Mouse (Mus musculus) midbrain, embryonic 14.5 days (tissue): ENCODE measurements around the gene Smarcc1. TPM values are rescaled to one million over a fixed set of nuclear protein-coding genes. Genes with fewer than 3 reads are reported as not detected.
"Not testable (repeated sequence)": the region's sequence is repeated elsewhere in the genome, so short reads cannot be mapped to it uniquely, and the experiment has no call there.

Source experiments
- ATAC-seq: fragments of 200-750 bp; cut with Nextera tagmentation; 2 replicates; pipeline ENCODE4 v1.8.0; 2017; ENCODE audit warnings: moderate number of reproducible peaks, moderate library complexity; ENCODE audit not compliant: low FRiP score, low TSS enrichment
- DNase-seq: peaks from one replicate; pipeline ENCODE4 v3.0.0-alpha.2; 2015
- H3K27ac ChIP-seq: fragments of 300-500 bp; sonication (generic); replicated peaks from 2 replicates; pipeline ENCODE4 v1.5.1; 2014; ENCODE audit warnings: mild to moderate bottlenecking, low read depth, low read length, moderate library complexity
- H3K27me3 ChIP-seq: fragments of 300-500 bp; sonication (generic); 2 replicates; pipeline ENCODE4 v1.6.1; 2014; ENCODE audit warnings: low read length, control low read depth, mixed read lengths; ENCODE audit not compliant: control insufficient read depth, insufficient read depth
- H3K36me3 ChIP-seq: fragments of 300-500 bp; sonication (generic); 2 replicates; pipeline ENCODE4 v1.6.1; 2014; ENCODE audit warnings: low read length, control low read depth; ENCODE audit not compliant: control insufficient read depth, insufficient read depth
- H3K4me1 ChIP-seq: fragments of 300-500 bp; sonication (generic); 2 replicates; pipeline ENCODE4 v1.6.1; 2014; ENCODE audit warnings: mild to moderate bottlenecking, antibody characterized with exemption, low read length, control low read depth; ENCODE audit not compliant: control insufficient read depth, insufficient read depth
- H3K4me2 ChIP-seq: fragments of 300-500 bp; sonication (generic); 2 replicates; pipeline ENCODE4 v1.6.1; 2014; ENCODE audit warnings: mild to moderate bottlenecking, low read length, moderate library complexity
- H3K4me3 ChIP-seq: fragments of 300-500 bp; sonication (generic); replicated peaks from 2 replicates; pipeline ENCODE4 v1.5.1; 2014; ENCODE audit warnings: low read depth, low read length
- H3K9ac ChIP-seq: fragments of 300-500 bp; sonication (generic); replicated peaks from 2 replicates; pipeline ENCODE4 v1.6.1; 2014; ENCODE audit warnings: mild to moderate bottlenecking, low read length, moderate library complexity
- H3K9me3 ChIP-seq: fragments of 300-500 bp; sonication (generic); 2 replicates; pipeline ENCODE4 v1.6.1; 2016; ENCODE audit warnings: low read length, control low read depth, mixed read lengths; ENCODE audit not compliant: control insufficient read depth
- WGBS: fragments of 180-500 bp; shearing (Covaris S2); extraction: QIAGEN DNeasy Blood & Tissue Kit; methylation state at CpG from one replicate; pipeline ENCODE4 v1.1.7; 2014; 5-methylcytosine and 5-hydroxymethylcytosine counted together
- polyA plus RNA-seq: library from polyadenylated mRNA; unstranded; fragments of >200 nt; fragmentation: Nextera tagmentation; extraction: Ambion mirVana; gene quantifications from 2 replicates; pipeline ENCODE4 v1.2.1, GENCODE M21; 2014

Gene Smarcc1
- polyA plus RNA-seq, 1 experiment from 2014 or later, result 139 TPM

- 87% methylated on average over 4 of the region's 4 CpGs for WGBS
- H3K4me2 ChIP-seq, result no peak overlapping the region
- no peak overlapping the region for H3K27ac ChIP-seq
- H3K4me1 ChIP-seq, result peaks cover 12% of the 10 kb centered on the region
- DNase-seq (no peak), ATAC-seq (no peak)
- H3K4me3 ChIP-seq, result no peak overlapping the region
- peaks cover 68% of the 10 kb centered on the region for H3K36me3 ChIP-seq
- H3K9me3 ChIP-seq, result no peaks in the 10 kb centered on the region
- H3K9ac ChIP-seq, result no peak overlapping the region
- H3K27me3 ChIP-seq, result no peaks in the 10 kb centered on the region
Observed at GRCm38 (mm10) chr9:110139119-110139518, 21.6 kb downstream of the Smarcc1 start.

GRCm38 (mm10) chr9:110142097-110142496 is 24.6 kb downstream of the Smarcc1 start:
- H3K36me3 ChIP-seq, result peaks cover 54% of the 10 kb centered on the region
- no peak overlapping the region for H3K9ac ChIP-seq
- no peak overlapping the region for H3K4me3 ChIP-seq
- no peaks in the 10 kb centered on the region for H3K9me3 ChIP-seq
- ATAC-seq (no peak), DNase-seq (no peak)
- no peak overlapping the region for H3K27ac ChIP-seq
- WGBS, result 98% methylated on average over 1 of the region's 1 CpGs
- no peak overlapping the region for H3K4me2 ChIP-seq
- no peaks in the 10 kb centered on the region for H3K4me1 ChIP-seq
- no peaks in the 10 kb centered on the region for H3K27me3 ChIP-seq

GRCm38 (mm10) chr9:110148598-110148997 is 31.1 kb downstream of the Smarcc1 start:
- Histone ChIP-seq H3K9ac (no peak overlapping the region), H3K9me3 (no peaks in the 10 kb centered on the region), H3K4me2 (no peak overlapping the region), H3K4me3 (no peak overlapping the region), H3K4me1 (no peaks in the 10 kb centered on the region), H3K27me3 (no peaks in the 10 kb centered on the region), H3K36me3 (peaks cover 64% of the 10 kb centered on the region), H3K27ac (no peak overlapping the region)
- 85% methylated on average over 2 of the region's 2 CpGs for WGBS
- no peak for ATAC-seq
- no peak for DNase-seq

GRCm38 (mm10) chr9:110159036-110159435 is 41.5 kb downstream of the Smarcc1 start:
- Histone ChIP-seq H3K36me3 (peaks cover 71% of the 10 kb centered on the region), H3K27me3 (no peaks in the 10 kb centered on the region), H3K4me2 (no peak overlapping the region), H3K27ac (no peak overlapping the region; the same call in 1 of the 2 replicates), H3K4me1 (no peaks in the 10 kb centered on the region), H3K4me3 (no peak overlapping the region), H3K9me3 (no peaks in the 10 kb centered on the region), H3K9ac (no peak overlapping the region)
- WGBS, result 92% methylated on average over 1 of the region's 1 CpGs
- no peak for DNase-seq
- ATAC-seq, result no peak

GRCm38 (mm10) chr9:110160486-110160885 is 43.0 kb downstream of the Smarcc1 start:
- not testable (repeated sequence) for DNase-seq, ATAC-seq, H3K4me3 ChIP-seq, H3K27me3 ChIP-seq, H3K4me2 ChIP-seq, H3K27ac ChIP-seq, H3K4me1 ChIP-seq, H3K9ac ChIP-seq, H3K9me3 ChIP-seq
- 88% methylated on average over 2 of the region's 2 CpGs for WGBS
- peaks cover 67% of the 10 kb centered on the region for H3K36me3 ChIP-seq

- Histone ChIP-seq H3K9ac (no peak overlapping the region), H3K4me1 (no peaks in the 10 kb centered on the region), H3K27ac (no peak overlapping the region), H3K4me2 (no peak overlapping the region), H3K27me3 (no peaks in the 10 kb centered on the region), H3K9me3 (no peaks in the 10 kb centered on the region), H3K4me3 (no peak overlapping the region), H3K36me3 (peaks cover 68% of the 10 kb centered on the region)
- 96% methylated on average over 5 of the region's 5 CpGs for WGBS
- ATAC-seq (no peak), DNase-seq (no peak)
Observed at GRCm38 (mm10) chr9:110162441-110162840, 44.9 kb downstream of the Smarcc1 start.

GRCm38 (mm10) chr9:110163071-110163470 is 45.6 kb downstream of the Smarcc1 start:
- DNase-seq (no peak), ATAC-seq (no peak)
- H3K27ac ChIP-seq, result no peak overlapping the region
- no peaks in the 10 kb centered on the region for H3K9me3 ChIP-seq
- H3K9ac ChIP-seq, result no peak overlapping the region
- 95% methylated on average over 2 of the region's 2 CpGs for WGBS
- H3K36me3 ChIP-seq, result peaks cover 68% of the 10 kb centered on the region
- H3K27me3 ChIP-seq, result no peaks in the 10 kb centered on the region
- no peak overlapping the region for H3K4me2 ChIP-seq
- H3K4me3 ChIP-seq, result no peak overlapping the region
- no peaks in the 10 kb centered on the region for H3K4me1 ChIP-seq

- Histone ChIP-seq H3K4me1 (no peaks in the 10 kb centered on the region), H3K4me2 (no peak overlapping the region), H3K9me3 (no peaks in the 10 kb centered on the region), H3K9ac (no peak overlapping the region), H3K27me3 (no peaks in the 10 kb centered on the region), H3K4me3 (no peak overlapping the region), H3K27ac (no peak overlapping the region), H3K36me3 (peaks cover 80% of the 10 kb centered on the region)
- DNase-seq (no peak), ATAC-seq (no peak)
- WGBS, result 88% methylated on average over 5 of the region's 5 CpGs
Observed at GRCm38 (mm10) chr9:110170858-110171257, 53.4 kb downstream of the Smarcc1 start.

GRCm38 (mm10) chr9:110199870-110200269 is 82.4 kb downstream of the Smarcc1 start:
- WGBS, result 97% methylated on average over 2 of the region's 2 CpGs
- Histone ChIP-seq H3K27ac (no peak overlapping the region), H3K4me3 (no peak overlapping the region), H3K4me2 (no peak overlapping the region), H3K27me3 (no peaks in the 10 kb centered on the region), H3K36me3 (peaks cover 84% of the 10 kb centered on the region), H3K9me3 (no peaks in the 10 kb centered on the region), H3K9ac (no peak overlapping the region), H3K4me1 (no peaks in the 10 kb centered on the region)
- DNase-seq (no peak), ATAC-seq (no peak)
